12 mouse cellular contexts compared by ENCODE assay signal in genomic region chr11:98059662-98060061, GRCm38 (mm10). TPM values are rescaled to one million over a fixed set of nuclear protein-coding genes. Genes with fewer than 3 reads are reported as not detected.
DNase-seq lines count a peak whose midpoint lies in the region; ATAC-seq lines count a peak whose summit lies in the region.
"Had no signal": no experiment of that assay in that cellular context is flagged by ENCODE, and none has a peak within 500 bp of the region (broad histone marks: within the 10 kb centered on the region; RNA-seq: fewer than 3 reads in every experiment).

No protein-coding gene starts in this region.

- ATAC-seq in frontal cortex, adult (ENCODE audit: low TSS enrichment), result peak; percentile 32; the same call in 1 of the 2 replicates
- ATAC-seq: intestine, embryonic 16.5 days had no signal

- DNase-seq in frontal cortex, postnatal 10 days (ENCODE audit: low spot score in 2 of 2), result no peak
- DNase-seq in right cerebral cortex, adult 18-20 months, result peak; percentile 65
- DNase-seq in right cerebral cortex, postnatal 36 days (ENCODE audit: low spot score in 2 of 2), result no peak
- DNase-seq in gastrocnemius, postnatal 14 days, result peak; percentile 41
- DNase-seq in lung, postnatal 4 days, result no peak
- DNase-seq in kidney, postnatal 36 days, result no peak
- DNase-seq: cerebellum, postnatal 36 days; kidney, postnatal 4 days; lung, adult 2 months; thymus, adult 2 months had no signal

- intact Hi-C loops in gastrocnemius, postnatal 14 days (cut with DNase I; ENCODE audit: low total_unique reads), result no loop called here

RNA-seq across cellular contexts. Expression of gene Stac2, which starts 6.4 kb away (rescaled TPM):
- under 1 TPM; 0.07 to 0.29 TPM for total RNA-seq in gastrocnemius, postnatal 14 days (2021)

RNA-seq across cellular contexts. Expression of gene Rpl19, which starts 33.2 kb away (rescaled TPM):
- 100 to 1,000 TPM; 628 to 686 TPM for total RNA-seq in gastrocnemius, postnatal 14 days (2021)

RNA-seq across cellular contexts. Expression of gene Cacnb1, which starts 36.8 kb away (rescaled TPM):
- 100 to 1,000 TPM; 281 to 311 TPM for total RNA-seq in gastrocnemius, postnatal 14 days (2021)

Comparison
In these comparisons a context has a peak if more than half of its experiments do, and no peak if none do; other contexts are left out.
1. DNase-seq: peak in right cerebral cortex, adult 18-20 months (single experiment) and gastrocnemius, postnatal 14 days (single experiment); none in frontal cortex, postnatal 10 days (0 of 2), right cerebral cortex, postnatal 36 days (0 of 2), lung, postnatal 4 days (0 of 2) and kidney, postnatal 36 days (0 of 2).